Mouse (Mus musculus): Measurements from ENCODE around the gene 4931422A03Rik.
A peak's percentile ranks its signal among the peaks of the same experiment; 100 is the strongest.

4931422A03Rik gene

DNA sequence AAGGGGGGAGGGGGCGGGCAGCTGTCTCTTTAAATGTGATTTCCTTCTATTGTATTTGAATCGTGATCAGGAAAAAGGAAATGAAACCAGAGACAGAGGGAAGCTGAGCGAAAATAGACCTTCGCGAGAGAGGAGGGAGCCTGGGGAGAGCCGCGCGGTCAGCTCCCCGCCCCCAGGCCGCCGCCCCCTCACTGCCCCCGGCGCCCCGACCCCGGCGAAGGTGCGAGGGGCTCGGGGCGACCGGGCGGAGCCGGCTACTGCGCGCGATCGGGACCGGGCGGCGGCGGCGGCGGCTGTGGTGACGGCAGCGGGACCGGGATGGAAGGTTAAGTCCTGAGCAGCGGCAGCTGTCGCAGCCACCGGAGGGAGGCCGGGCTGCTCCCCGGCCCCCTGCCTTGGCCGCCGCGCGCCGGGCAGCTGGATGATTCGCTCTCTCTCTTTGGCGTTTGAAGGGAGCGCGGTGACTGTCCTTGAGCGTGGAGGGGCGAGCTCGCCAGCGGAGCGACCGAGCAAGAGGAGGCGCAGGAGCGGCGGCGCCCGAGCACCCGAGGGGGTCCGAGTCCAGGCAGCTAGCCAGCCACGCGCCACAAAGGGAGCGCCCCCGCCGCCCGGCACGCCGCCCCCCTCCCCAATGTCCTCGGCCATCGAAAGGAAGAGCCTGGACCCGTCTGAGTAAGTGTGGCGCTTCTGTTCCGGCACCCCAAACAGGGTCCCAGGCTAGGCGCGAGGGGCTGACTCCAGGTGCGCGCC lies 57.9 kb downstream of the 4931422A03Rik start:
- DNase-seq (ENCODE audit: low spot score in 2 of 2): peak in 1 of 2 experiments; percentile 11

DNA sequence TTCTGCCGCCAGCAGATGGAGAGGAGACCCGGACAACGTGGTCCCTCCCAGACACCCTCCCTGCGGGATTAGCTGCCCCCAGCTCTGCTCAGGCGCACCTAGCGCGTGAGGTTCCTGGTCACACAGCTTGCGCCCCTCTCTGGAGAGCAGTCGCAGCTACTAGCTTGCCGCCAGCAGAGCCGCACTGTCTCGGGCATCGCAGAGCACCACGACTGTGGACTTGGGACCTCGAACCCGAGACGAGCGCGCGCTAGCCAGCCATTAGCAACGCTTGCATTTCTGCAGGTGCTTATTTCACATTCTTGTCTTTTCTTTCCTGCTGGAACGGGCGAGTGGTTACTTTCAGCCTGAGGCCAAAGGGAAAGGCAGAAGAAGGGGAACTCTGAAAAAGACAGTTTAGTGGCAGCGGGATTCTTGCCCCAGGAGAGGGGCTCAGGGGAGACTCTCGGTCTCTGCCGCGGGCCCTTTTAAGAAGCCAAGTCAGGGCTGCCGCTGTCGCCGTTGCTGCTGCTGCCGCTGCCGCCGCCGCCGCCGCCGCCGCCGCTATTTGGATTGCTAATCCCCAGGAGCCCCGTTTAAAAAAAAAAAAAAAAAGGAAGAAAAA lies 58.6 kb downstream of the 4931422A03Rik start:
- no peak for DNase-seq (ENCODE audit: low spot score in 2 of 2)

DNA sequence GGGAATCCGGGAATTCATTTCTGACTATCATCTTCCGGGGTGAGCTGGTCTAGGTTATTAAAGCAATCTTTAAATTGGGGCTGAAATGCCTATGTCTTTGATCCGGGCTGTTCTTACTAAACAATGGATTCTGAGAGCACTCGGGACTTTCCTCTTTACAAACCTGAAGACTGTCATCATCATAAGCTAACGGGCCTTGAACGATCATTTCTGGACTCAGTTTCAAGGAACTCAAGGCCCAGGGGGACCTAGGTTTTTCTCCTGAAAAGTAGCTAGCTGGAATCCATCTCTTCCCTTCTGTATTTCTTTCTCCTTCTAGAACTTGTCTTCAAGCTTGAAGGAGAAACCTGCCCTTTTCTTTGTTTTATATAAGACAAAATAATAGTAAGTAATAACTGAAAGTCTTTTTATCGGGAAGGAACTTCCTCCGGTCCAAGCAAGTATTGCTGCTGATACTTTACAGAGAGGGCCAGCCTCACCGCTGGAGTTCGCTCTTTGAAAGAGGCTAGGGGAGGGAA lies 59.2 kb downstream of the 4931422A03Rik start:
- DNase-seq (ENCODE audit: low spot score in 2 of 2): no peak

DNA sequence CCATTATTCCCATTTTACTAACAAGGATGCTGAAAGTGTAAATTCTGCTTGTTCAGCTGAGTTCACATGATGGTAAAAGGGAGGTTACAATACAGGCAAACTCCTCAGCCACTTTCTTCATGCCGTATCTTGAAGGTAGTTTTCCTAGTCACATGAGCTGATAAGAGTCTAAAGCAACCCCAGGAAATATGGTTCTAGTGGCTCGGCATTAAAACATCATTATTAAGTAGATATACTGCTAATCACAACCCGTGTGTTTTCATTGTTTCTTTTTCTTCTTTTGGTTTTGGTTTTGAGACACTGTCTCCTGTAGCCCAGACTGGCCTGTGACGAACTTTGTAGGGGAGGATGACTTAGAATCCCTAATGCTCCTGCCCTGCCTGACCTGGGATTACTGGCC lies 60.0 kb downstream of the 4931422A03Rik start:
- DNase-seq (ENCODE audit: low spot score in 2 of 2): no peak

GRCm38 (mm10) chr2:103965391-103965790 lies 62.8 kb downstream of the 4931422A03Rik start:
- DNase-seq (ENCODE audit: low spot score in 2 of 2): no peak

GRCm38 (mm10) chr2:103962349-103962748 lies 65.8 kb downstream of the 4931422A03Rik start:
- DNase-seq (ENCODE audit: low spot score in 2 of 2): no peak

DNA sequence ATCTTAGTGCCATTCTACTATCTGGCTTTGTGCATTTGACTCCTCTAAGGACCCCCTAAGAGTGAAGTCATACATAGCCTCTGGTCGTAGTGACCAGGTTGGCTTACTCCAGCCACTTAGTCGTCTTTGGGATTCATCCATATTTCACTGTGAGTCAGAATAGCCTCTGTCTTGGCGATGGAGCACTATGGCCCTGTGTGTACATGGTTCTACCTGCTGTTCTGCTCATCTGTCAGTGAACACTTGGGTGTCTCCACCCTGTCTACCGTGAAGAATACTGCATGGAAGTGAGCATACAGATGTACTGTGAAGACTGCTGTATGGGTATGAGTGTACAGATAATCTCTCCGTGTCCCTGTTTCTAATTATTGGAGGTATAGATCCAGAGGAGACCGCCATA lies 68.6 kb downstream of the 4931422A03Rik start:
- DNase-seq (ENCODE audit: low spot score in 2 of 2): no peak

- no peak for DNase-seq (ENCODE audit: low spot score in 2 of 2)
Observed at GRCm38 (mm10) chr2:103959066-103959465, 69.1 kb downstream of the 4931422A03Rik start.

DNA sequence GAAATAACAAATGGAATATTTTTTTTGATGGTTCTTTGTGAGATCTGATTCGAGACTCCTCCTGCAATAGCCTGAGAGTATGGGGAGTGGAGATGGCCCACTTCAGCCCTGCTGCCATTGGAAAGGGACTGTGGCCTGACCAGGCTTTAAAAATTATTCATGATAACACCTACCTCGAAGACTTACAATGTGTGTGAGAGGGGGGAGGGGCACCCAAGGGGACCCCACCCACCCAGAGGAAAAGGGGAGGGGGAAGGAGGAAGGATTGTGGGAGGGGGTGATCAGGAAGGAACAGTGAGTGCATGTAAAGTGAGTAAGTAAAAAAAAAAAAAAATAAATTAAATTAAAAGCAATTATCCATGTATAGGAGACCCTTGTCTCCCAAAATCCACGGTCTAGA lies 69.5 kb downstream of the 4931422A03Rik start:
- DNase-seq (ENCODE audit: low spot score in 2 of 2): no peak

DNA sequence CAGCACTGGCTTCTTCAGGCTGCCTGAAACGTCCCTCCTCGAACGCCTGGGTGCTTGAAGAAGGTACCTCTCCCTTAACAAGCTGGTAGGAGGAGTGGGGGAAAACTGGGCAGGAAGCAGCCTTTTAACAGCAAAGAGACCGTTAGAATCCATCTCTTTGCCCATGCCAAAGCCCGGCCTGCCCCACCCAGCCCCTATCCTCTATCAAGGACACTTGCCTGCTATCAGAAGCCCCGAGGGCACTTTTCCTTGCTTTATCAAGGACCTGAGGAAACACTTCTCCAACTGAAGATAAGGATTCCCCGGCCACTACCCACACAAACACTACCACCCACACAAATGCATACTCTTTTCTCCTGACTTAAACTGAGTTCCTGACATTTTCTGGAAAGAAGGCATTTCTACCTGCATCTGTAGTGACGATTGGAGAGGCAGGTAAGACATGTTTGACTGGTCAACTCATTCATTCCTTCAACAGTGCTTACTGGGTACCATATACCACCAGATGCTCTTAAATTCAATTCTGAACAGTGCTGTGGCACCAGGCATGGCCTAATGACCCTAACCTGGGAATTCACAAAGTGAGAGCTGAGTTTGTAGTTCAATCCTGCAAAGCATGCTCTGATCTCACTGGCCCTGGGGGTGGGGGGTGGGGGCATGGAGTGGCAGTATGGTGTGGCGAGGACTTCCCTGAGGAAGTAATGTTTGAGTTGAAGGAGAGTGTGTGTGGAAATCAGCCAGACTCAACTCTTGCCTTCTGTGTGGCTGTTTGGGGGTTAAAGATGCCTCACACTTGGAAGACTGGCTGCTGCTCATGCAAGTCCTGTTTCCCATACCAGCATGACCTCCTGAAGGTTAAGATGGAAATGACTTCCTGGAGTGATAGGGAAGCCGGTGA lies 70.3 kb downstream of the 4931422A03Rik start, which contains the start of gene Lmo2:
TSS of gene Lmo2 (plus strand) at position 338 of the 898 bp plus-strand sequence.
- no peak for DNase-seq (ENCODE audit: low spot score in 2 of 2)

DNA sequence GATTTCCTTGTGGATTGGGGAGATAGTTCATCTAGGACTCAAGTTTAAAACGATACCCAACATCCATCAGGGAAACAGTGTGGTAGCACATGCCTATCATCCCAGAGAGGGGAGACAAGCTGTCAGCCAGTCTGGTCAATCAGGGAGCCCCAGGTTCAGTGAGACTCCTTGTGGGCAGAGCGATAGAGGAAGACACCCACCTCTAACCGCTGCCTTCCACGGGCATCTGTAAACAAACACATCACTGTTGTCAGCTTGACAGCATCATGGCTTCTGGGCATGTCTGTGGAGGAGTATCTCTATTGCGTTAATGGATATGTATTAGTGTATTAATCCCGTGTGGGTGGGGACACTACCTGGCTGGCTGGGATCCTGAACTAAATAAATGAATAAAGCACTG lies 71.3 kb downstream of the 4931422A03Rik start:
- no peak for DNase-seq (ENCODE audit: low spot score in 2 of 2)

DNA sequence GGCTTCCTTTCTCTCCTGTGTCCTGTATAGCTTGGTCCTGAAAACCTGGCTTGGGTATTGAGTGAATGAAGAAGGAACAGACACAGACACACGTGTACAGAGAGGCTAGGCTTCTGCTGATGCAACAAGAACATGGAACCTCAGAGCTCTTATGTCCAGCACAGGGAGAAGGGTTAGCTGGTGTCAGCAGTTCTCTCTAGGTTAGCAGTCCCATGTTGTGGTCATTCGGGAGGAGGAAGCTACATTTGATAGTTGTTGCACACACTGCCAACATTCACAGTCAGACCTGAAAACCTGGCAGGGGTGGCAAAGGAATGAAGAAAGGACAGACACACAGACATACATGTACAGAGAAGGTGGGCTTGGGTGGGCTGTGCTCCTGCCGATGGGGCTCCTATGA lies 72.4 kb downstream of the 4931422A03Rik start:
- DNase-seq (ENCODE audit: low spot score in 2 of 2): no peak

DNA sequence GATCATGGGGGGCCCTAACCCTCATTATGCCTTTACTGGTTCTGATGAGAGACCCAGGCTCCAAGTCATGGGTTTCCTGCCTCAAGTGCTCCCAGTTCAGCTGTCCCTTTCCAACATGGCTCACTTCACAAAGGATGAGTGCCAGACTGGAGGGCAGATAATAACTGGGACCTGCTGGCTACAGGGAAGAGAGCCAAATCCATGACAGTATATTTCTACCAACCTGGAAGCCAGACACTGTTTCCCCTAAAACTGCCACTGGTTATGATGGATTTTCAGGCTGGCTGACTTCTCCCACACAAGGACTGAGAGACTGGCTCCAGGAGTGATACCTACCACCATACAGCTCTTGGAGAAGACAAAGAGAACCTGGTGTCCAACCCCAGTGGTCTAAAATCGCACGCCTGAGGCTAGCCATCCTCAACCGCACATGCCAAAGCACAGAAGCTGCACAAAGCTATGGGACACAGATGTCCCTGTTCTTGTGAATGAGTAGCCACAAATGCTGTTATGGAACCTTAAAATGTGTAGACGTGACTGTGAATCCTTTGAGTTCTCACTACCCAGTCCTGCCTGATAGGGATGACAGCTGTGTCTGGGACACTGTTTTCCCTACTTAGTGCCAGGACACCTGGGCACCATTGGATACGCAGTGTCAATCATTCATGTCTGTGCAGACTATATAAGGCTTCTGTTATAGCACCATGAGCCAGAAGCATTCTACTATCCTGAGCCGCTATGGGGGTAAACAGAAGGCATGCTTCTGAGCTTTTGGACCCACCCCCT lies 74.9 kb downstream of the 4931422A03Rik start:
- DNase-seq (ENCODE audit: low spot score in 2 of 2): no peak

DNA sequence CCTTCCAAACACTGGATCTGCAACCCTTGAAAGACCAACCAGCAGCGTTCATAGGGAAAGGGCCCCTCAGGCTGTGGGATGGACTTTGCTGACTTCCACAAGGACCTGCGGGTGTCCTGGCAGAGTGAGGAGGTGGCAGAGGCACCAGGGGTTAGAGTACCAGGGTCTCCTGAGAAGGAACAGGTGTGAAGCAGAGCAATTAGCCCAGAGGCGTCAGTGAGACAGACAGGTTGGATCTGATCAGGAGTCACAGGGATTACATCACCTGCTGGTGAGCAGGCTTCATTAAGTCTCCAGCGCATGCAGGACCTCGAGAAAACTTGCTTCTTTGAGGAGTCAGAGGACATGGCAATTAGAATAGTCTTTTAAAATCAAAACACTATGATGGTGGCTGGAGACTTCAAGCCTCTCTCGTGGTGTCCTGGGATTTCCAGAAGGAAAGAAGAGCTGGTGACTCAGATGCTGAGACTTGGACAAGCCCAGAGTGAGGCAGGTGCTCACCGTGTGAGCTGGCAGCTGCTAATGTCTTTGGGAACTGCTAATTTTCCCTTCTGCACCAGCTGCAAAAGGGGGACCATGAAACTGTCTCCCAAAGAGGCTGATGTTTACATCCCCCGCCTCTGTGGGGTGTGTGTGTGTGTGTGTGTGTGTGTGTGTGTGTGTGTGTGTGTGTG lies 80.0 kb downstream of the 4931422A03Rik start:
- no peak for DNase-seq (ENCODE audit: low spot score in 2 of 2)

GRCm38 (mm10) chr2:103946892-103947291 lies 81.3 kb downstream of the 4931422A03Rik start:
- no peak for DNase-seq (ENCODE audit: low spot score in 2 of 2)

GRCm38 (mm10) chr2:103945571-103946092 lies 82.5 kb downstream of the 4931422A03Rik start:
- DNase-seq (ENCODE audit: low spot score in 2 of 2): peak in 1 of 2 experiments; percentile 26

DNA sequence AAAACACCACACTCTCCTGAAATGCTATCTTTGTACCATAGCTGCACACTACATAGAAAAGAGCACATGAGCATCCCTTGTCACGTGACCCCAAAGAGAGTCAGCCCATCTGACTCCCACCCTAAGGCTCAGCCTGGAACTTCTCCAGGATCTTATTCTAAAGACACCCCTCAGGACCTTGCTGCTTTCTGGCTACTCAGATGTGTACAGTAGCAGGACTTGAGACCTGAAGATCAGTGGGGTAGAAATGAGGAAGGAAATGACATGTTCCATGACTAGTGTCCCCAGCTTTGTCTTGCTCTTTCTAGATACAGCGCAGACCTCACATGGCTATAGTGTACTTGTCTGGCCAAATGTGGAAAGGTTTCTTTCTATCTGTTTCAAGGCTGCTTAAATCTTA lies 83.3 kb downstream of the 4931422A03Rik start:
- DNase-seq (ENCODE audit: low spot score in 2 of 2): no peak

DNA sequence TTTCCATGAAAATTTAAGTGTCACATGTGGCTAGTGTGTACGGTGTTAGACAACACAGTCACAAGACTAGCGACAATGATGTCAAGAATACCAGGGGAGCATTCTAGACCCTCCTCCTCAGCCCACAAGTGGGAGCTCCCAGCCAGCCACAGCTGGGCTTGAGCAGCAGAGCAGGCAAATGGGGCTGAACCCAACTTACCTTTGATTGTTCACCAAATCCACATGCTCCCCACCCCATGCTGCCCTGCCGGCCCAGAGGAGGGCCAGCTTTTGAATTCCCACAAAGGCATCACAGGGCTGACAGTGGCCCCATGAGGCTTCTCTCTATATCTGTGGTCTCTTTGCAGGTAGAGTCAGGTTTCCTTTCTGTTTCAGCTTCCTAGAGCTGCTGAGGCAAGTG lies 87.1 kb downstream of the 4931422A03Rik start:
- DNase-seq (ENCODE audit: low spot score in 2 of 2): no peak

- DNase-seq (ENCODE audit: low spot score in 2 of 2): no peak
Observed at GRCm38 (mm10) chr2:103939003-103939402, 89.2 kb downstream of the 4931422A03Rik start.

GRCm38 (mm10) chr2:103938573-103938972 lies 89.6 kb downstream of the 4931422A03Rik start:
- no peak for DNase-seq (ENCODE audit: low spot score in 2 of 2)

All from thymus, postnatal 10 days (tissue).